Mouse (Mus musculus): ENCODE results near the gene Rheb. TPM values are rescaled to one million over a fixed set of nuclear protein-coding genes. Genes with fewer than 3 reads are reported as not detected.

Rheb gene
- polyA plus RNA-seq (2015; fragmentation: Illumina TruSeq; extraction: RNeasy Lipid Tissue Mini Kit (QIAGEN cat#74804); ENCODE audit: insufficient read depth, low read depth, low replicate concordance), result 15.5 TPM

GRCm38 (mm10) chr5:24842274-24843102, at the start of gene Rheb:
Gene Rheb (minus strand): TSS chr5:24842624.

GRCm38 (mm10) chr5:24757816-24758215, 84.6 kb downstream of the Rheb start, which contains the start of gene Crygn:
Gene Crygn (minus strand): TSS chr5:24758008.

Other genes starting within 250 kb of the Rheb start
- 5.5 TPM for gene Smarcd3, start 218.2 kb downstream of the Rheb start, polyA plus RNA-seq (2015; fragmentation: Illumina TruSeq; extraction: RNeasy Lipid Tissue Mini Kit (QIAGEN cat#74804); ENCODE audit: insufficient read depth, low read depth, low replicate concordance)
- gene Nub1, start 157.1 kb downstream of the Rheb start, polyA plus RNA-seq (2015; fragmentation: Illumina TruSeq; extraction: RNeasy Lipid Tissue Mini Kit (QIAGEN cat#74804); ENCODE audit: insufficient read depth, low read depth, low replicate concordance), result 11.7 TPM
- 0.65 TPM for gene Wdr86, start 111.9 kb downstream of the Rheb start, polyA plus RNA-seq (2015; fragmentation: Illumina TruSeq; extraction: RNeasy Lipid Tissue Mini Kit (QIAGEN cat#74804); ENCODE audit: insufficient read depth, low read depth, low replicate concordance)
- gene Crygn, start 84.6 kb downstream of the Rheb start, polyA plus RNA-seq (2015; fragmentation: Illumina TruSeq; extraction: RNeasy Lipid Tissue Mini Kit (QIAGEN cat#74804); ENCODE audit: insufficient read depth, low read depth, low replicate concordance), result not detected